Mouse (Mus musculus) embryo, embryonic 11.5 days (tissue): ENCODE data around the gene Rnf169.
"Not testable (repeated sequence)": the region's sequence is repeated elsewhere in the genome, so short reads cannot be mapped to it uniquely, and the experiment has no call there.

Experiments used
- DNase-seq: peaks from one replicate; pipeline ENCODE4 v3.0.0-alpha.2; 2012; ENCODE audit warnings: low read depth, low spot score

Gene Rnf169

DNA sequence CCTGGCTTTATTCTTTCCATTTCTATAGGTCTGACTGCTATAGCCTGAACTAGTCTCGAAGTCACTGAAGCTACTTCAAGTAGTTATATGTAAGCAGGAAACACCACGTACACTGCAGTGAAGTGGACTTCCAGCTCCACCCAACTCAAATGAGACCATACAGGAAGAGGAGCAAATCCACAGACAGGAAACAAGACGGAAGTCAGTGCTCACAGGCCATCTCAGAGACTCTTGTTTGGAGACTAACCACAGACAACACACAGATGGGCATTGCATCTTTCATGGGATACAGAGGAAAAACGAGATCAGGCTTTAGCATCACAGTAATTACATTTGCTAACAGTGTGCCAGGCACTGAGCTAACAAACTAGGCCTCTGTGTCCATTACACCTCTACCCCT, 33.9 kb downstream of the Rnf169 start:
- no peak for DNase-seq

GRCm38 (mm10) chr7:99945939-99946338, 34.3 kb downstream of the Rnf169 start:
- no peak for DNase-seq

- DNase-seq, result not testable (repeated sequence)
Measured at GRCm38 (mm10) chr7:99945012-99945411, 35.2 kb downstream of the Rnf169 start.

DNA sequence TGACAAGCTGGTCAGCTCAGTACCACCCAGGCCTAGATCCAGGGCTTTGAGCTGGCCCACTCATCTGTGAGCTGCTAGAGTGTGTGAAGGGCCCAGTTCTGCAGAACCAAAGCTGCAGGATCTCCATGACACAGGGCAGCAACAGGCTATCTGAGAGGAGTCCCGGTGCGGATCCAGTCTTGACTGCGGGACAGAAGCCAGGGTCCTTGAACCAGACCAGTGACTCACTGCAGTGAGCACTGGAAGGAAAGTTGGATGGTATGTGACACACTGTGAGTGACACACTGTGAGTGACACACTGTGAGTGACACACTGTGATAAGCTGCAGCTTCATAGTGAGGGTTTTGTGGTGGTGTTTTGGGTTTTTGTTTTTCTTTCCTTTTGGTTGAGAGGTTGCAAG, 35.7 kb downstream of the Rnf169 start:
- DNase-seq, result no peak

GRCm38 (mm10) chr7:99940669-99941068, 39.6 kb downstream of the Rnf169 start:
- DNase-seq, result no peak

DNA sequence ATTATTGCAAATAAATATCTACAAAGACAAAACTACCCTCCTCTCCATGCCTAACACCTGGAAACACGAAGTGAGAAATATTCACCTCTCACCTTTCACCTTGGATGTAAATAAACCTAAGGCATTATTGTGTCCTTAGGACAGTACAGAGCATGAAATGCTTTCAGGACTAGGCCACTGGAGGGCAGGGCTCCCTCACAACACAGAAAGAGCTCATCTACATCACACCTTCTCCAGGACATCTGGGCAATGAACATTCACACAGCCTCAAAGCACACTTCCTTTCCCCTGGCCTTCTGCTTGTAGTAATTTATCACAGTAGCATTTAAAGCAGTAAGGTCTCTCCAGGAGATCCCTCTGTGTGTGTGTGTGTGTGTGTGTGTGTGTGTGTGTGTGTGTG, 44.5 kb downstream of the Rnf169 start:
- no peak for DNase-seq

- DNase-seq, result peak; percentile 39
Measured at GRCm38 (mm10) chr7:99926916-99927714, 53.1 kb downstream of the Rnf169 start.

DNA sequence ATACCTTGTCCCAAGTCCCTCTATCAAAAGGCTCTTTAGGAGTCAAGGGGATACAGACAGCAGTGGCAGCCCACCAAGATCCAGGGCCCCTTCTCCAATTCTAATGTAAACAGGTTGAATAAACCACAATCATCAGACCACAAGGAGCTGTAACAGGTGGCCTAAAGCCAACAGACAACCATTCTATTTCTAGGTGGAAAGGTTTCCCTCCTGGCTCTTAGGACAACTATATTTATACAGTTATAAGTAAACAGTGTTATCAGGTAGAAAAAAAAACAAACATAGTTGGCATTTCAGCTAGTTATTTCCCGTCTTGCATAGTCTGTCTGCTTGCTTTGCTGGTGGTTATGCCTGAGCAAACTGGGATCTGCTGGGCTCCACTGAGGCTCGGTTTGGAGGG, 59.8 kb downstream of the Rnf169 start:
- DNase-seq, result no peak

DNA sequence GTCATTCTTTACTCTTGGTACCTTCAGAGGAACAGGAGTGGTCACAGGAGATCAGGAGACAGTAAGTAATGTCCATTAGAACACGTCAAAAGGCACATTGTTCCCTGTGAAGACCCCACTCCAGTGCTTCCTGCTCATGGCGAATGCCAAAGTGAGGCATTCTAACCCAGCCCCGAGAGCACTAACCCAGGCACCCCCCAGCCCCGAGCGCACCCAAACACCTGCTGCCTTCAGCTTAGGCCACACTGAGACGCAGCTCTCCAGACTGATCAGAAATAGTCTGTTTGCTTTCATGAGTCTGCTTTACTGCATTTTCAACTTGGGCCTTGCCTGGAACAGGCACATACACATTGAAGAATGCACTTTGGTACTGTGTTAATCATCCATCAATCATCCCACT, 60.3 kb downstream of the Rnf169 start:
- no peak for DNase-seq

DNA sequence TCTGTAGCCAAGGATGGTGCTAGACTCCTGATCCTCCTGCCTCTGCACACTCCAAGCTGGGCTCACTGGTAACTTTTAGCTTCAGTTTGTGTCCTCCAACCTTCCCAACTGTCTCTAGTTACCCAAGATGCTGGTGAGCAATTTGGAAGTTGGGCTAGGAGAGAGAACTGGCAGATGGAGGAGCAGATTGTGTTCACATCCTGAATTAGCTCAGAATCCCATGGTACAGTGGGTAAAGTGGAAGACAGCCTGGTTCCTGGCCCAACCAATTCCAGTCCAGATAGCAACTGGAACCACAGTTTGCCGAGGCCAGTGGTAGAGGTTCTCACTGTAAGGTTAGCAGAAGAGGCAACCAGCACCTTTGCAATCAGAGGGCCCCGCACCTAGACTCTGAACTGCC, 61.1 kb downstream of the Rnf169 start:
- no peak for DNase-seq

GRCm38 (mm10) chr7:99917320-99917844, 62.9 kb downstream of the Rnf169 start:
- DNase-seq, result peak; percentile 8

GRCm38 (mm10) chr7:99916741-99917319, 63.4 kb downstream of the Rnf169 start:
- peak; percentile 44 for DNase-seq

GRCm38 (mm10) chr7:99915511-99915910, 64.7 kb downstream of the Rnf169 start:
- no peak for DNase-seq

GRCm38 (mm10) chr7:99914316-99914715, 65.9 kb downstream of the Rnf169 start:
- no peak for DNase-seq

GRCm38 (mm10) chr7:99911038-99911437, 69.2 kb downstream of the Rnf169 start:
- no peak for DNase-seq

- DNase-seq, result no peak
Measured at GRCm38 (mm10) chr7:99907463-99907862, 72.8 kb downstream of the Rnf169 start.

DNA sequence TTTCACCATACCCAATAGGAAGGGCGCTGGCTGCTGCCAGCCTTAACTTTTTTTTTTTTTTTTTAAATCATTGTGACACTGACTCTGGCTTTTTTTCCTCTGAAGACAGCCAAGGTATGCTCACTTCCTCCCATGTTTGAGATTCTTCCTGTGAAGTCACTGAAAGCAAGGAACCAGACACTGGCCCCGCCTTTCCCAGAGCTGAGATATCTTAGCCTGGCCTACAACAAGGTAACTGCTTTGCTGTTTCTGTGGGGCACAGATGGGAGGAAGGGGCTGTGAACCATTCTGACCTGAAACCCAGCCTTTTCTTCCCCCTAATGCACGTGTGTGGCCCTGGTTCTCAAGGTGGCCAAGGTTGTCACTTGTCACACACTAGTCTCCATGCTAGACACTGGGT, 73.9 kb downstream of the Rnf169 start:
- DNase-seq, result no peak

DNA sequence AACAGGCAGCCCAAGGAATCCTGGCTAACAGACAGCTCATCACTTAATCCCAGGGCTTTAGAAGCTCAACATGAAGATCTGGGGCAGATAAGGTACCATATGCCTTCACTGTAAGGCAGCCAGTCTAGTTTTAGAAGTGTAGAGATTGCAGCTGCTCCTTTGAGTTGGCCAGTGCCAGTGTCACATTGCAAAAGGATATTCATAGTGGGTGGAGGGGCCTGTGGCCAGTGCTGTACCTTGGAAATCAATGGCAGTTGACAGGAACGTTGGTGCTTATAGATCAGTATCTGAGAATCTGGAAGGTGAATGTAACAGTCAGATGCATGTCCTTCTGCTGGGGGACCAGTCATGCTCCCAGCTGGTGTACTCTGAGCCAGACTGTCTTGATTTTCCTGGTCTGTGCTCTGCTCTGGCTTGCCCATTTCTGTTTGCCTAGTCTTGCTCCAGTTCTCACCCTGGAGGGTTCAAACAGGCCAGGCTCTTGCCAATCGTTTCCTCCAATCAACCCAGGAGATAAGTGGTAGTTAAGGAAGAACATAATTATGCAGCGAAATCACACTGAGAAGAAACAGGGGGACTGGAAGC, 75.7 kb downstream of the Rnf169 start:
- DNase-seq, result no peak

DNA sequence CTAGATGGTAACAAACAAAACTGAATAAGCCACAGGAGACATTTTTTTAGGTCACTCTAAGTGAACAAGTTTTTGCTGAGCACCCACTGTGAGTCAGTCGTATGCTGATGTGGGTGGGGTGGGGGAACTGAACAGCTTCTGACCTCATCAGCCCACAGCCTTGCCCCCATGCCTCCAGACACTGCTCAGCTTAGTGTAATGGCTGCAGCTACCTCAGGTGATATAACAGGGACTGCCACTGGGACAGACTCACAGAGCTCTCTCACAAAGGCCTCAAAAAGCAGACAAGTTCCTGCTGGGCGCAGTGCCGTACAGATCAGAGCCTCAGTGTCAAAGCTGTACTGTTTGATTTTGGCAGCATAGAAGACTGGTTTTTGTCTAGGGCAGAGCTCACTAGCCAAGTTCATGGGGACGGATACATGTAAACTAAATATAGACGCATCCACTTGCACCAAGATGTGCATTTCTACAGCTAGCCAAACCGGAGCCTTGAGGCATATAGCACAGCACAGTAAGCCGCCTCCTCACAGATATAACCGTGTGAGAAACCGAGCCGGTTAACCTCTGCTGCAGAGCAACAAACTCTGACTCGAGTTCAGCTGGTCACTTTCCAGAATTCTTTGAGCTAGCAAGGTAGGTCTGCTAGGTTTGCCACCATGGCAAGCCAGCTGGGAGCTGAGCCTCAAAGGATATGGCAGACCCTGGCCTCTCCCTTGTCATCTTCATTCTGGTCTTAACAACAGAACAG, 77.2 kb downstream of the Rnf169 start:
- DNase-seq, result no peak

- no peak for DNase-seq
Measured at GRCm38 (mm10) chr7:99902208-99902607, 78.0 kb downstream of the Rnf169 start.

- no peak for DNase-seq
Measured at GRCm38 (mm10) chr7:99896905-99897304, 83.3 kb downstream of the Rnf169 start.

DNA sequence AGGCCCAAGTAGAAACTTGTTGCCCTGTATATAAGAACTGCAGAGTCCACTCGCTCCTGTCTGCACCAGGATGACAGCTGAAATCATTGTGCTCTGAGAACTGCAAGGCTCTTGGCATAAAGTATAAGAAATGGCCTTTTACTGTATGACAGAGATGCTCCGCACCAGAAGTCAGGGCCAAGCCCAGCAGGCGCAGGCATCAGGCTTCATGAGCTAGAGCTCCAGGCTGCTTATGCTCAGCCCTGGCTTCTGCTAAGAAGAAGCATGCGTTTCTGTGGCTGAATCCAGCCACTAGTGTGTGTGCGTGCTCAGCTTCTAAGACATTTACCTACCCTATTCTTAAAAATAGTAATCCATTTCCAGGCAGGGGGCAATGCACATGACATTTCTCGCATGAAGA, 85.8 kb downstream of the Rnf169 start:
- DNase-seq, result no peak
